Mouse (Mus musculus): ENCODE results near the gene Ltbr.

Gene Ltbr

GRCm38 (mm10) chr6:125344866-125345265, 31.2 kb upstream of the Ltbr start:
- DNase-seq (ENCODE audit: low read depth, low spot score) = no peak

- DNase-seq (ENCODE audit: low read depth, low spot score) = no peak
Measured at GRCm38 (mm10) chr6:125344084-125344483, 30.4 kb upstream of the Ltbr start.

- DNase-seq (ENCODE audit: low read depth, low spot score) = no peak
Measured at GRCm38 (mm10) chr6:125342198-125342597, 28.5 kb upstream of the Ltbr start.

GRCm38 (mm10) chr6:125340244-125340643, 26.6 kb upstream of the Ltbr start:
- no peak for DNase-seq (ENCODE audit: low read depth, low spot score)

- DNase-seq (ENCODE audit: low read depth, low spot score) = no peak
Measured at GRCm38 (mm10) chr6:125338791-125339660, 25.3 kb upstream of the Ltbr start.

GRCm38 (mm10) chr6:125334356-125334755, 20.7 kb upstream of the Ltbr start:
- DNase-seq (ENCODE audit: low read depth, low spot score) = no peak

GRCm38 (mm10) chr6:125333112-125333899, 19.6 kb upstream of the Ltbr start:
- DNase-seq (ENCODE audit: low read depth, low spot score) = no peak

GRCm38 (mm10) chr6:125330626-125331326, 17.1 kb upstream of the Ltbr start:
- peak; percentile 80 for DNase-seq (ENCODE audit: low read depth, low spot score)

GRCm38 (mm10) chr6:125328243-125328642, 14.6 kb upstream of the Ltbr start:
- peak; percentile 60 for DNase-seq (ENCODE audit: low read depth, low spot score)

- no peak for DNase-seq (ENCODE audit: low read depth, low spot score)
Measured at GRCm38 (mm10) chr6:125325337-125325736, 11.7 kb upstream of the Ltbr start.

- no peak for DNase-seq (ENCODE audit: low read depth, low spot score)
Measured at GRCm38 (mm10) chr6:125323547-125323946, 9.9 kb upstream of the Ltbr start.

GRCm38 (mm10) chr6:125322794-125323193, 9.1 kb upstream of the Ltbr start:
- no peak for DNase-seq (ENCODE audit: low read depth, low spot score)

- DNase-seq (ENCODE audit: low read depth, low spot score) = no peak
Measured at GRCm38 (mm10) chr6:125321114-125321855, 7.6 kb upstream of the Ltbr start.

GRCm38 (mm10) chr6:125320323-125320722, 6.6 kb upstream of the Ltbr start, which contains the start of gene Scnn1a:
TSS of gene Scnn1a (plus strand) at chr6:125320659.
- DNase-seq (ENCODE audit: low read depth, low spot score) = no peak

- DNase-seq (ENCODE audit: low read depth, low spot score) = no peak
Measured at GRCm38 (mm10) chr6:125319919-125320296, 6.2 kb upstream of the Ltbr start.

GRCm38 (mm10) chr6:125318981-125319918, 5.6 kb upstream of the Ltbr start:
- DNase-seq (ENCODE audit: low read depth, low spot score) = no peak

GRCm38 (mm10) chr6:125317077-125317476, 3.4 kb upstream of the Ltbr start:
- no peak for DNase-seq (ENCODE audit: low read depth, low spot score)

- no peak for DNase-seq (ENCODE audit: low read depth, low spot score)
Measured at GRCm38 (mm10) chr6:125314746-125315145, 1.1 kb upstream of the Ltbr start.

- no peak for DNase-seq (ENCODE audit: low read depth, low spot score)
Measured at GRCm38 (mm10) chr6:125314231-125314563, 512 bp upstream of the Ltbr start.

Measured in ZHBTc4 (cell line).